Mouse (Mus musculus) T-helper 1 cell (primary cell): Measurements from ENCODE around the gene Erich4.

Source experiments
- in situ Hi-C: fragments of 300-600 bp; cut with MboI, MseI; formaldehyde crosslinking; loops from one replicate; pipeline ENCODE4 v1.15.1; 2025; ENCODE audit warnings: high pct_unique_total_duplicates

The Erich4 gene

GRCm38 (mm10) chr7:25624851-25625250 lies 9.2 kb upstream of the Erich4 start:
- in situ Hi-C loops = loop anchor here (5.0 kb wide), 1 partner anchor 32 kb away; the partner anchor contains the start of genes Bckdha and Exosc5

GRCm38 (mm10) chr7:25623857-25624370 lies 8.2 kb upstream of the Erich4 start:
- in situ Hi-C loops = loop anchor here (5.0 kb wide), 1 partner anchor 33 kb away; the partner anchor contains the start of genes Bckdha and Exosc5

- in situ Hi-C loops = loop anchor here (5.0 kb wide), 1 partner anchor 37 kb away; the partner anchor contains the start of genes Bckdha and Exosc5
Measured at GRCm38 (mm10) chr7:25620751-25621150, 5.1 kb upstream of the Erich4 start.

GRCm38 (mm10) chr7:25620101-25620500 lies 4.4 kb upstream of the Erich4 start:
- in situ Hi-C loops = loop anchor here (5.0 kb wide), 1 partner anchor 37 kb away; the partner anchor contains the start of genes Bckdha and Exosc5

- in situ Hi-C loops = no loop called here
Measured at GRCm38 (mm10) chr7:25619722-25619991, 4.0 kb upstream of the Erich4 start.

- in situ Hi-C loops = no loop called here
Measured at GRCm38 (mm10) chr7:25618865-25619721, 3.4 kb upstream of the Erich4 start, which contains the start of gene Dmac2. TSS of gene Dmac2 (plus strand) at chr7:25619414.

GRCm38 (mm10) chr7:25617376-25618160 lies 1.9 kb upstream of the Erich4 start:
- in situ Hi-C loops = no loop called here

- in situ Hi-C loops = no loop called here
Measured at GRCm38 (mm10) chr7:25614831-25615705, 624 bp downstream of the Erich4 start.

- in situ Hi-C loops = no loop called here
Measured at GRCm38 (mm10) chr7:25614086-25614485, 1.6 kb downstream of the Erich4 start.

GRCm38 (mm10) chr7:25611501-25611900 lies 4.2 kb downstream of the Erich4 start:
- in situ Hi-C loops = no loop called here

- in situ Hi-C loops = no loop called here
Measured at GRCm38 (mm10) chr7:25610056-25610455, 5.6 kb downstream of the Erich4 start.

- in situ Hi-C loops = no loop called here
Measured at GRCm38 (mm10) chr7:25607196-25607595, 8.5 kb downstream of the Erich4 start.

- in situ Hi-C loops = no loop called here
Measured at GRCm38 (mm10) chr7:25606625-25607063, 9.0 kb downstream of the Erich4 start.

- in situ Hi-C loops = no loop called here
Measured at GRCm38 (mm10) chr7:25601346-25601745, 14.3 kb downstream of the Erich4 start.

- in situ Hi-C loops = no loop called here
Measured at GRCm38 (mm10) chr7:25600666-25601065, 15.0 kb downstream of the Erich4 start.

- in situ Hi-C loops = loop anchor here (5.0 to 10.0 kb wide), 2 partner anchors 115 to 177 kb away; no protein-coding TSS in a partner anchor
Measured at GRCm38 (mm10) chr7:25599663-25600062, 16.0 kb downstream of the Erich4 start.

GRCm38 (mm10) chr7:25593859-25594258 lies 21.8 kb downstream of the Erich4 start:
- in situ Hi-C loops = loop anchor here (10.0 kb wide), 1 partner anchor 109 kb away; no protein-coding TSS in a partner anchor

GRCm38 (mm10) chr7:25591226-25591625 lies 24.5 kb downstream of the Erich4 start:
- in situ Hi-C loops = loop anchor here (10.0 kb wide), 1 partner anchor 106 kb away; no protein-coding TSS in a partner anchor

- in situ Hi-C loops = no loop called here
Measured at GRCm38 (mm10) chr7:25585351-25586204, 30.1 kb downstream of the Erich4 start.

GRCm38 (mm10) chr7:25584651-25585050 lies 31.0 kb downstream of the Erich4 start:
- in situ Hi-C loops = no loop called here
